In genomic region chr1:171825462-171825861, GRCm38 (mm10) we compare ENCODE assay signal across 11 mouse cellular contexts. TPM values are rescaled to one million over a fixed set of nuclear protein-coding genes. Genes with fewer than 3 reads are reported as not detected.
DNase-seq lines count a peak whose midpoint lies in the region; ATAC-seq and TF ChIP-seq lines count a peak whose summit lies in the region.
"Had no signal": no experiment of that assay in that cellular context is flagged by ENCODE, and none has a peak within 500 bp of the region (broad histone marks: within the 10 kb centered on the region; RNA-seq: fewer than 3 reads in every experiment).

No protein-coding gene starts in this region.

- WGBS in kidney, postnatal 0 days, result 26% methylated on average over 4 of the region's 4 CpGs

- no peaks in the 10 kb centered on the region for H3K4me1 ChIP-seq in kidney, postnatal 0 days (replicated peaks; ENCODE audit: insufficient read depth, low read length)

- H3K27me3 ChIP-seq in kidney, postnatal 0 days (ENCODE audit: insufficient read depth, low read length), result no peaks in the 10 kb centered on the region

- no peaks in the 10 kb centered on the region for H3K36me3 ChIP-seq in kidney, postnatal 0 days (ENCODE audit: insufficient read depth, low read length)

- peak; percentile 59 for TF ChIP-seq CTCF in kidney, postnatal 0 days (IDR thresholded peaks at IDR 0.05; ENCODE audit: low read depth)
- TF ChIP-seq CTCF in left cerebral cortex, adult 2 months (IDR thresholded peaks at IDR 0.05), result no peak; the same call in 1 of the 2 replicates

- DNase-seq in kidney, postnatal 0 days (ENCODE audit: low spot score), result peak; percentile 17
- DNase-seq in kidney, adult 9 months, result no peak
- DNase-seq in 3T3-L1 (ENCODE audit: low read depth, low spot score), result peak; percentile 17
- peak; percentile 75 for DNase-seq in A20 (ENCODE audit: low read depth, low spot score)
- peak; percentile 26 for DNase-seq in embryo, embryonic 11 days
- DNase-seq in left cerebral cortex, adult 2 months (ENCODE audit: extremely low spot score in 1 of 2, low spot score in 2 of 2), result no peak
- DNase-seq in frontal cortex, postnatal 10 days (ENCODE audit: low spot score in 2 of 2), result no peak
- DNase-seq: heart, adult 11 months; left cerebral cortex, postnatal 4 days had no signal

- no peak overlapping the region for H3K27ac ChIP-seq in kidney, postnatal 0 days
- H3K27ac ChIP-seq in left cerebral cortex, adult 2 months, result no peak overlapping the region
- H3K27ac ChIP-seq: hindbrain, embryonic 14.5 days had no signal

- no peak overlapping the region for H3K4me3 ChIP-seq in kidney, postnatal 0 days (replicated peaks; ENCODE audit: low read depth, low read length)
- H3K4me3 ChIP-seq in left cerebral cortex, adult 2 months, result no peak overlapping the region
- H3K4me3 ChIP-seq: myocyte had no signal

- intact Hi-C loops in left cerebral cortex, adult 2 months (cut with DNase I), result no loop called here

- ATAC-seq in kidney, postnatal 0 days (replicated peaks; ENCODE audit: low FRiP score, low read depth), result no peak

- no peaks in the 10 kb centered on the region for H3K9me3 ChIP-seq in kidney, postnatal 0 days (replicated peaks; ENCODE audit: low read length)

- no peak overlapping the region for H3K4me2 ChIP-seq in kidney, postnatal 0 days (ENCODE audit: low read length)
- H3K4me2 ChIP-seq: hindbrain, embryonic 14.5 days had no signal

- H3K9ac ChIP-seq in kidney, postnatal 0 days (ENCODE audit: low read depth, low read length), result no peak overlapping the region
- H3K9ac ChIP-seq: hindbrain, embryonic 14.5 days had no signal

RNA-seq across cellular contexts. Expression of gene Cd84, which starts 14.0 kb away (rescaled TPM):
- polyA plus RNA-seq in kidney, postnatal 0 days (2015; fragmentation: Nextera tagmentation; extraction: Ambion mirVana), result 1.7 and 1.8 TPM in 2 replicates
- 1 to 10 TPM; 1.9 to 2.1 TPM for total RNA-seq in left cerebral cortex, adult 2 months (2021)
- polyA plus RNA-seq: myocyte had no signal

RNA-seq across cellular contexts. Expression of gene Slamf1, which starts 58.5 kb away (rescaled TPM):
- polyA plus RNA-seq in kidney, postnatal 0 days (2015; fragmentation: Nextera tagmentation; extraction: Ambion mirVana), result 0.03 and 0.10 TPM in 2 replicates
- under 1 TPM; 0.52 to 0.68 TPM for total RNA-seq in left cerebral cortex, adult 2 months (2021)
- polyA plus RNA-seq: myocyte had no signal

Comparison
In these comparisons a context has a peak if more than half of its experiments do, and no peak if none do; other contexts are left out.
1. DNase-seq: peak in kidney, postnatal 0 days (single experiment), 3T3-L1 (single experiment), A20 (single experiment) and embryo, embryonic 11 days (single experiment); none in kidney, adult 9 months (single experiment), left cerebral cortex, adult 2 months (0 of 2) and frontal cortex, postnatal 10 days (0 of 2).